Mouse (Mus musculus) retina, adult 2 months (tissue): ENCODE measurements around the gene Synj2.

ENCODE experiments used
- DNase-seq: peaks from one replicate; pipeline ENCODE4 v3.0.0-alpha.2; 2012; ENCODE audit warnings: low read depth, low spot score

Synj2 gene

GRCm38 (mm10) chr17:5941230-5942043 is at the start of gene Synj2:
Synj2 (plus strand) TSS chr17:5941280.
- no peak for DNase-seq

- DNase-seq, result no peak
These were observed 49.0 kb upstream of the Synj2 start for GRCm38 (mm10) chr17:5891933-5892683.

- DNase-seq, result no peak
These were observed 48.0 kb upstream of the Synj2 start for GRCm38 (mm10) chr17:5893092-5893491.

- no peak for DNase-seq
These were observed 47.4 kb upstream of the Synj2 start for GRCm38 (mm10) chr17:5893574-5894148.

- no peak for DNase-seq
These were observed 45.0 kb upstream of the Synj2 start for GRCm38 (mm10) chr17:5896066-5896465.

GRCm38 (mm10) chr17:5896607-5897006 is 44.5 kb upstream of the Synj2 start:
- no peak for DNase-seq

- no peak for DNase-seq
These were observed 43.5 kb upstream of the Synj2 start for GRCm38 (mm10) chr17:5897326-5898200.

- no peak for DNase-seq
These were observed 41.8 kb upstream of the Synj2 start for GRCm38 (mm10) chr17:5899251-5899650.

GRCm38 (mm10) chr17:5901381-5901780 is 39.7 kb upstream of the Synj2 start:
- DNase-seq, result no peak

GRCm38 (mm10) chr17:5903630-5904301 is 37.3 kb upstream of the Synj2 start:
- no peak for DNase-seq

GRCm38 (mm10) chr17:5909681-5910080 is 31.4 kb upstream of the Synj2 start:
- DNase-seq, result no peak

- no peak for DNase-seq
These were observed 29.5 kb upstream of the Synj2 start for GRCm38 (mm10) chr17:5911591-5911990.

GRCm38 (mm10) chr17:5912797-5913196 is 28.3 kb upstream of the Synj2 start:
- DNase-seq, result no peak

- DNase-seq, result no peak
These were observed 26.9 kb upstream of the Synj2 start for GRCm38 (mm10) chr17:5914217-5914616.

- DNase-seq, result no peak
These were observed 19.1 kb upstream of the Synj2 start for GRCm38 (mm10) chr17:5921954-5922353.

- no peak for DNase-seq
These were observed 17.8 kb upstream of the Synj2 start for GRCm38 (mm10) chr17:5923281-5923680.

- DNase-seq, result no peak
These were observed 16.8 kb upstream of the Synj2 start for GRCm38 (mm10) chr17:5924238-5924637.

GRCm38 (mm10) chr17:5926710-5927109 is 14.4 kb upstream of the Synj2 start:
- DNase-seq, result no peak

- no peak for DNase-seq
These were observed 12.0 kb upstream of the Synj2 start for GRCm38 (mm10) chr17:5929031-5929430.

- DNase-seq, result no peak
These were observed 8.9 kb upstream of the Synj2 start for GRCm38 (mm10) chr17:5932161-5932560.
